Mouse (Mus musculus): ENCODE data around the gene Lamb2. TPM values are rescaled to one million over a fixed set of nuclear protein-coding genes. Genes with fewer than 3 reads are reported as not detected.

Lamb2 gene
- polyA plus RNA-seq, 1 experiment from 2014 or later = 18.0 TPM

- WGBS = 80% methylated on average over 7 of the region's 7 CpGs
- Histone ChIP-seq H3K4me1 (ENCODE audit: control insufficient read depth, insufficient read depth, low read length) (peaks cover 6% of the 10 kb centered on the region; the same call in 1 of the 2 replicates), H3K4me3 (ENCODE audit: low read depth, low read length) (no peak overlapping the region), H3K9me3 (ENCODE audit: control insufficient read depth, low read length) (no peaks in the 10 kb centered on the region), H3K4me2 (ENCODE audit: low read depth, severe bottlenecking) (peak overlapping the region; percentile 74; the same call in 1 of the 2 replicates), H3K9ac (ENCODE audit: low read length) (no peak overlapping the region), H3K27ac (replicated peaks; ENCODE audit: low read depth, low read length) (no peak overlapping the region), H3K27me3 (ENCODE audit: control insufficient read depth, insufficient read depth, low read length) (no peaks in the 10 kb centered on the region), H3K36me3 (ENCODE audit: control insufficient read depth, insufficient read depth, low read length) (peaks cover 6% of the 10 kb centered on the region)
- ATAC-seq (ENCODE audit: insufficient number of reproducible peaks, low FRiP score, low TSS enrichment, low read depth) (no peak), DNase-seq (ENCODE audit: low spot score) (no peak)
Observed at GRCm38 (mm10) chr9:108506901-108507300, 27.4 kb downstream of the Lamb2 start.

- Histone ChIP-seq H3K27me3 (ENCODE audit: control insufficient read depth, insufficient read depth, low read length) (no peaks in the 10 kb centered on the region), H3K9me3 (ENCODE audit: control insufficient read depth, low read length) (no peaks in the 10 kb centered on the region), H3K36me3 (ENCODE audit: control insufficient read depth, insufficient read depth, low read length) (peaks cover 8% of the 10 kb centered on the region), H3K27ac (replicated peaks; ENCODE audit: low read depth, low read length) (peak within 1 kb of the TSS; percentile 36), H3K9ac (ENCODE audit: low read length) (peak within 1 kb of the TSS; percentile 67), H3K4me3 (ENCODE audit: low read depth, low read length) (peak within 1 kb of the TSS; percentile 51), H3K4me2 (ENCODE audit: low read depth, severe bottlenecking) (peak within 1 kb of the TSS; percentile 74), H3K4me1 (ENCODE audit: control insufficient read depth, insufficient read depth, low read length) (peaks cover 6% of the 10 kb centered on the region; the same call in 1 of the 2 replicates)
- under 1% methylated on average over 37 of the region's 37 CpGs for WGBS
- peak; percentile 95 for DNase-seq (ENCODE audit: low spot score)
- ATAC-seq (ENCODE audit: insufficient number of reproducible peaks, low FRiP score, low TSS enrichment, low read depth) = peak; percentile 97
Observed at GRCm38 (mm10) chr9:108507619-108508434, 28.3 kb downstream of the Lamb2 start, which contains the start of gene Qars. Qars (plus strand) TSS chr9:108507706.

- Histone ChIP-seq H3K4me2 (ENCODE audit: low read depth, severe bottlenecking) (peak overlapping the region; percentile 74), H3K4me3 (ENCODE audit: low read depth, low read length) (peak overlapping the region; percentile 51), H3K9me3 (ENCODE audit: control insufficient read depth, low read length) (no peaks in the 10 kb centered on the region), H3K27ac (replicated peaks; ENCODE audit: low read depth, low read length) (no peak overlapping the region), H3K4me1 (ENCODE audit: control insufficient read depth, insufficient read depth, low read length) (peaks cover 6% of the 10 kb centered on the region; the same call in 1 of the 2 replicates), H3K27me3 (ENCODE audit: control insufficient read depth, insufficient read depth, low read length) (no peaks in the 10 kb centered on the region), H3K9ac (ENCODE audit: low read length) (no peak overlapping the region), H3K36me3 (ENCODE audit: control insufficient read depth, insufficient read depth, low read length) (peaks cover 17% of the 10 kb centered on the region)
- DNase-seq (ENCODE audit: low spot score) (no peak), ATAC-seq (ENCODE audit: insufficient number of reproducible peaks, low FRiP score, low TSS enrichment, low read depth) (no peak)
- 92% methylated on average over 7 of the region's 7 CpGs for WGBS
Observed at GRCm38 (mm10) chr9:108508776-108509175, 29.2 kb downstream of the Lamb2 start.

GRCm38 (mm10) chr9:108516380-108517251, 37.1 kb downstream of the Lamb2 start, which contains the start of gene Qrich1:
Qrich1 (plus strand) TSS chr9:108516806.
- Histone ChIP-seq H3K4me3 (ENCODE audit: low read depth, low read length) (peak within 1 kb of the TSS; percentile 96), H3K4me1 (ENCODE audit: control insufficient read depth, insufficient read depth, low read length) (peaks cover 3% of the 10 kb centered on the region; the same call in 1 of the 2 replicates), H3K4me2 (ENCODE audit: low read depth, severe bottlenecking) (peak within 1 kb of the TSS; percentile 82), H3K36me3 (ENCODE audit: control insufficient read depth, insufficient read depth, low read length) (peaks cover 24% of the 10 kb centered on the region; the same call in 1 of the 2 replicates), H3K9ac (ENCODE audit: low read length) (peak within 1 kb of the TSS; percentile 98), H3K9me3 (ENCODE audit: control insufficient read depth, low read length) (no peaks in the 10 kb centered on the region), H3K27me3 (ENCODE audit: control insufficient read depth, insufficient read depth, low read length) (no peaks in the 10 kb centered on the region), H3K27ac (replicated peaks; ENCODE audit: low read depth, low read length) (peak within 1 kb of the TSS; percentile 98)
- 1% methylated on average over 52 of the region's 55 CpGs for WGBS
- ATAC-seq (ENCODE audit: insufficient number of reproducible peaks, low FRiP score, low TSS enrichment, low read depth) (peak; percentile 93), DNase-seq (ENCODE audit: low spot score) (peak; percentile 97)

GRCm38 (mm10) chr9:108517253-108517930, 37.9 kb downstream of the Lamb2 start:
- Histone ChIP-seq H3K4me3 (ENCODE audit: low read depth, low read length) (peak overlapping the region; percentile 96), H3K9me3 (ENCODE audit: control insufficient read depth, low read length) (no peaks in the 10 kb centered on the region), H3K4me1 (ENCODE audit: control insufficient read depth, insufficient read depth, low read length) (peaks cover 3% of the 10 kb centered on the region; the same call in 1 of the 2 replicates), H3K9ac (ENCODE audit: low read length) (peak overlapping the region; percentile 98), H3K4me2 (ENCODE audit: low read depth, severe bottlenecking) (peak overlapping the region; percentile 82), H3K36me3 (ENCODE audit: control insufficient read depth, insufficient read depth, low read length) (peaks cover 24% of the 10 kb centered on the region; the same call in 1 of the 2 replicates), H3K27me3 (ENCODE audit: control insufficient read depth, insufficient read depth, low read length) (no peaks in the 10 kb centered on the region), H3K27ac (replicated peaks; ENCODE audit: low read depth, low read length) (peak overlapping the region; percentile 98)
- DNase-seq (ENCODE audit: low spot score) (peak; percentile 89), ATAC-seq (ENCODE audit: insufficient number of reproducible peaks, low FRiP score, low TSS enrichment, low read depth) (peak; percentile 85)
- under 1% methylated on average over 72 of the region's 95 CpGs for WGBS

- ATAC-seq (ENCODE audit: insufficient number of reproducible peaks, low FRiP score, low TSS enrichment, low read depth) = no peak
- WGBS = under 1% methylated on average over 13 of the region's 13 CpGs
- H3K36me3 ChIP-seq (ENCODE audit: control insufficient read depth, insufficient read depth, low read length) = peaks cover 21% of the 10 kb centered on the region; the same call in 1 of the 2 replicates
Observed at GRCm38 (mm10) chr9:108517931-108518332, 38.4 kb downstream of the Lamb2 start.

GRCm38 (mm10) chr9:108521604-108522003, 42.1 kb downstream of the Lamb2 start:
- ATAC-seq (ENCODE audit: insufficient number of reproducible peaks, low FRiP score, low TSS enrichment, low read depth) (no peak), DNase-seq (ENCODE audit: low spot score) (no peak)
- WGBS = 94% methylated on average over 2 of the region's 2 CpGs
- Histone ChIP-seq H3K4me2 (ENCODE audit: low read depth, severe bottlenecking) (no peak overlapping the region), H3K4me1 (ENCODE audit: control insufficient read depth, insufficient read depth, low read length) (0 out of 2 replicates have a peak, but pooled peaks cover 3% of the 10 kb centered on the region), H3K27ac (replicated peaks; ENCODE audit: low read depth, low read length) (no peak overlapping the region), H3K27me3 (ENCODE audit: control insufficient read depth, insufficient read depth, low read length) (no peaks in the 10 kb centered on the region), H3K36me3 (ENCODE audit: control insufficient read depth, insufficient read depth, low read length) (peaks cover 2% of the 10 kb centered on the region; the same call in 1 of the 2 replicates), H3K9me3 (ENCODE audit: control insufficient read depth, low read length) (no peaks in the 10 kb centered on the region), H3K4me3 (ENCODE audit: low read depth, low read length) (no peak overlapping the region), H3K9ac (ENCODE audit: low read length) (no peak overlapping the region)

More at GRCm38 (mm10) chr9:108517931-108518332, 38.4 kb downstream of the Lamb2 start:
- no peak for DNase-seq (ENCODE audit: low spot score)
- H3K4me3 ChIP-seq (ENCODE audit: low read depth, low read length) = peak overlapping the region; percentile 96
- H3K4me1 ChIP-seq (ENCODE audit: control insufficient read depth, insufficient read depth, low read length) = peaks cover 3% of the 10 kb centered on the region; the same call in 1 of the 2 replicates
- no peaks in the 10 kb centered on the region for H3K27me3 ChIP-seq (ENCODE audit: control insufficient read depth, insufficient read depth, low read length)
- no peaks in the 10 kb centered on the region for H3K9me3 ChIP-seq (ENCODE audit: control insufficient read depth, low read length)
- H3K27ac ChIP-seq (replicated peaks; ENCODE audit: low read depth, low read length) = peak overlapping the region; percentile 98
- peak overlapping the region; percentile 98 for H3K9ac ChIP-seq (ENCODE audit: low read length)
- peak overlapping the region; percentile 69 for H3K4me2 ChIP-seq (ENCODE audit: low read depth, severe bottlenecking)
